Mouse (Mus musculus): ENCODE results near the gene Atf7ip2. TPM values are rescaled to one million over a fixed set of nuclear protein-coding genes. Genes with fewer than 3 reads are reported as not detected.

Gene Atf7ip2
- total and polyA plus RNA-seq, 3 experiments: 0.03 to 0.95 (median 0.66) TPM

- no peak for DNase-seq
Observed at GRCm38 (mm10) chr16:10297696-10298644, 105.5 kb downstream of the Atf7ip2 start.

GRCm38 (mm10) chr16:10299637-10300036, 107.1 kb downstream of the Atf7ip2 start:
- DNase-seq: no peak

GRCm38 (mm10) chr16:10300231-10301186, 108.0 kb downstream of the Atf7ip2 start:
- no peak for DNase-seq

Small RNA genes within 50 kb of the gene (microRNA-seq; reads per million reads assigned to microRNA genes)
- 0 reads per million in 2 experiments for gene Gm22932

Other genes with a start within 250 kb of the Atf7ip2 start
- gene Grin2a, start 197.2 kb upstream of the Atf7ip2 start, total RNA-seq (2021): 1 to 10 TPM in 1 of 2 experiments, under 1 TPM in 1; 0.55 to 1.2 TPM
- 0.06 and 0.56 TPM in 2 replicates for gene Grin2a, start 197.2 kb upstream of the Atf7ip2 start, polyA plus RNA-seq (2012; rRNA removed)
- not detected for gene Rpl39l, start 22.5 kb upstream of the Atf7ip2 start, total RNA-seq (2021)
- gene Rpl39l, start 22.5 kb upstream of the Atf7ip2 start, polyA plus RNA-seq (2012; rRNA removed): not detected in 2 replicates
- gene Emp2, start 121.3 kb downstream of the Atf7ip2 start, total RNA-seq (2021): 1 to 10 TPM; 6.0 to 8.5 TPM
- 5.9 and 7.5 TPM in 2 replicates for gene Emp2, start 121.3 kb downstream of the Atf7ip2 start, polyA plus RNA-seq (2012; rRNA removed)
- gene Tekt5, start 202.8 kb downstream of the Atf7ip2 start, total RNA-seq (2021): not detected
- gene Tekt5, start 202.8 kb downstream of the Atf7ip2 start, polyA plus RNA-seq (2012; rRNA removed): 0.09 TPM in 1 of 2 replicates, not detected in the other
- 10 to 100 TPM; 25.8 to 27.9 TPM for gene Nubp1, start 219.2 kb downstream of the Atf7ip2 start, total RNA-seq (2021)
- gene Nubp1, start 219.2 kb downstream of the Atf7ip2 start, polyA plus RNA-seq (2012; rRNA removed): 17.2 and 19.7 TPM in 2 replicates

All from adrenal gland, adult 2 months (tissue).